Mouse (Mus musculus): Measurements from ENCODE around the gene 1700025G04Rik.

1700025G04Rik gene

DNA sequence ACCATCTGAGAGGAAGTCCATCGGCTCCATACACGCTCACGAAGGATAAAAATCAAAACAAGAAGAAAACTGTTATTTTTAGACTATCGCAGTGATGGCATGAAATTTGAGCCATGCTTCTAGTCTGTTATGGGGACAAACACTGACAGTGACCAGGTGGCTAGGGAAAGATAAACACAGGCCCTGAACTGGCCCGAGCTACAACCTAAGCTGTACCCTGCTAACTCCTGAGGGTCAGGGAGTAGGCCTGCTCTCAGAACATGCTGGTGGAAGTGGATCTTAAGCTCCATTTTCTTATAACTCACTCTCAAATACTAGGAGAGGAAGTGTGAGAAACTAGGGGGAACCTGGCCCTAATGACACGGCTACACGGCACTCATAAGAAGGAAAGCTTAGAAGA, 126.7 kb downstream of the 1700025G04Rik start:
- DNase-seq (ENCODE audit: low spot score in 2 of 2) = no peak

DNA sequence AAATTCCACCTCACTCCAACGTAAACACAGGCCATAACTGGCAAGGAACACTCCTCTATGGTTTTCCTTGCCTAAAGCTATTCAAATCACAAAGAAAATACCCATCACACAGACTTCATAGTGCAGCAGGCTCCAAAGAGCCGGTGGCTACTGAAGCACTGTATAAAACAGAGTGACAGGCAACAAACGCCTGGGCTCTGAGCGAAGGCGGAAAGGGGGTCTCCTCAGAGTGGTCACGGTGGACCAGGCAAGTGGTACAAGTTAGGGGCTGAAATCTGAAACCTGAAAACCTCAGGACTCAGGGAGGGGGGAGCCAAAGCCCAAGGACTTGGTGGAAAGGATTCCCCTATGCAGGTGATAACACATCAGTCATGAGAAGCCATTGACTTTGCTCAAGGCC, 127.8 kb downstream of the 1700025G04Rik start:
- DNase-seq (ENCODE audit: low spot score in 2 of 2) = no peak

DNA sequence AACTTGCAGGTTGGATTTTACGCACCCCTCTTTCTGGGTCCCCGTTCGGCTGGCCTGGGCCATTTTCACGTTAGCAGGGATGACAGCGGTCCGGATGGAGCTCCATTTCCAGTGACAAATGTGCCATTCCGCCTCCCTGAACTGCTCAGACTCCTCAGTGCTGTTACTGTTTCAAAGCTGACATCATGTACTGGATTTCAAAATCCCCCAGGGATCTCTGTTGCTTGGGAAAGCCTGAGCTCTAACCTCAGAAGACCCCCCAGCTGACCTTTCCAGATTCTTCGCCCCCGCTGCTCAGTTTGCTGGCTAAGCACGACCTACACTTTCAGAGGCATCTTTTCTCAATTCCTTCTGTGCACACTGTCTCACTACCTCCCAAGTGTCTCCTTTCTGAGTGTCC, 128.7 kb downstream of the 1700025G04Rik start:
- DNase-seq (ENCODE audit: low spot score in 2 of 2) = no peak

DNA sequence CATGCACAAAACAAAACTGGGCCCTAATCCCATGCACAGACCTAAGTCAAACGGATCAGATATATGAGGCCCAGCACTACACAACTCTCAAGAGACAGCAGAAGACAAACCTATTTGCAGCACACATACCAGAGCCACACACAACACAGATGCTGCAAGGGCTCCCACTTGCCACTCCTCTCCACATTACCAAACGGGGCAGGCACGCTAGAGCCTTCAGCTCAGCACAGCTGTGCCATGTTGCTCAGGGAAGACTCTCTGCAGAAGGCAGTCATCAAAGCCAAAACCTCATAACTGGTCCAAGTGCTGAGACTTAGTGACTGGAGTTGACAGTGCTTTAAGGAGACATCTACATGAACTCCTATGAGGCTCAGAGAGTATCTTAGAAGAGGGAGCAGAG, 130.9 kb downstream of the 1700025G04Rik start:
- DNase-seq (ENCODE audit: low spot score in 2 of 2) = no peak

DNA sequence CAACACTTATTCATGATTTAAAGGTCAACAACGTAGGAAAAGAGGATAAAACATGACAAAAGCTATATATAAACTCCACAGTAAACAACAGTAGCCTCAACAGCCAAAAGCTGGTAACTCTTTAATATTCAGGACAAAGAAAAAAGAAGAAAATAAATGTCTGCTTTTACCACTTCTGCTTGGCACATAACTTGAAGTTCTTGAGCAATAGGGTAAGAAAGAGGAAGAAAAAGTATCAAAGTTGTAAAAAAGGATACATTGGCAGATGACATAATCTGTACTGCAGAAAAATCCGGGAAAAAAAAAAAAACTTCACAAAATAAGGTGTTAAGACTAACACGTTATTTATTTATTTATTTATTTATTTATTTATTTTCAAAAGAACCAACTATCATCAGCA, 131.5 kb downstream of the 1700025G04Rik start:
- DNase-seq (ENCODE audit: low spot score in 2 of 2) = no peak

DNA sequence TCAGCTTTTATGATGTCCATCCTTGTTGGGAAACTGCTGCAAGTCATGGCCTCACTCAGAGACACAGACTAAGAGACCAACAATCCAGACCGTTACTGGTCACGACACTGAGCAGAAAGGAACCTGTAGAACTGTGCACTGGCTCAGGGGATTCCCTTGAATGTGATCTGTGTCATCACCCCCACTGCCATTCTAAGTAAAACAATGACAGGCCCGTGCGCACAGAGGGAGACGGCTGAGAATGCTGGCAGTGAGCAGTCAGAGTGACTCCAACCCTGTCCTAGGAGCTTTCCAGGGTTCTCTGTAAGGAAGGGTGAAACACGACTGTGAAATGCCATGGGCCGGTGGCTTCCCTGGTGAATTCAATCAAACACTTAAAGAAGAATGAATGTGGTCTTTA, 132.3 kb downstream of the 1700025G04Rik start:
- DNase-seq (ENCODE audit: low spot score in 2 of 2) = no peak

DNA sequence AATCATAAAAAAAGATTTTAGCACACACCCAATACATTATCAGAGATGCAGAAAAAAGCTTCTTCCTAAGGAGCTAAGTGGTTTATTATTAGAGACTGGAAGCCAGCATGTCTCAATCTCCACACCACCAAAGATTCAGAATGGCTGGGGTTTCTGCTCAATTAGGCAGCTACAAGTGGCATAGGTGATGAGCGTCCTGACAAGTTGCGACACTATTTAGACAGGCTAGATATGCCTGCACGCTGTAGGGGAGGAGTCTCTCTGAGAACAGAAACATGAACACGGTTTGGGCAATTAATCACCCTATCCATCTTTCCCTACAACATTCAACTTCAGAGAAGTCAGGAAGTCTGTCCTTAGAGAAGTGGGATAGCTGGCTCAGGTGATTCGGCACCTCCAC, 134.1 kb downstream of the 1700025G04Rik start:
- DNase-seq (ENCODE audit: low spot score in 2 of 2) = no peak

DNA sequence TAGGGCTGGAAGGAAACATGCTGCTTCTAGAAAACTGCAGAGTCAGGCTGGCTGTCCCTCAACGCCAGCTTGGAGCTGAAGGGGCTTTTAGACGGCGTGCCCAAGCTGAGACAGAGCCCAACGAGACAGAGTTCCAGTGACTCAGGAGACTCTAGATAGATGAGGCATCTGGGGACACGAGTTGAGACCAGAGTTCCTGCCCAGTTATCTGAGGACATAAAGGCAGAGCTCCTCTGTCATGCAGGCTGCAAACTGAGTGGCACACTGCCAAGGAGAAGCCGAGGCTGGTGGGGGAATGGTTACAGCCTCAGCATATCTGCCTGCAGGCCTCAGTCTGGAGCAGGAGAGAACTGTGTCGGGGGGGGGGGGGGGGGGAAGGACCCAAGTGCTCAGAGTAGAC, 136.4 kb downstream of the 1700025G04Rik start:
- peak; percentile 37 to 49 for DNase-seq (ENCODE audit: low spot score in 2 of 2)

DNA sequence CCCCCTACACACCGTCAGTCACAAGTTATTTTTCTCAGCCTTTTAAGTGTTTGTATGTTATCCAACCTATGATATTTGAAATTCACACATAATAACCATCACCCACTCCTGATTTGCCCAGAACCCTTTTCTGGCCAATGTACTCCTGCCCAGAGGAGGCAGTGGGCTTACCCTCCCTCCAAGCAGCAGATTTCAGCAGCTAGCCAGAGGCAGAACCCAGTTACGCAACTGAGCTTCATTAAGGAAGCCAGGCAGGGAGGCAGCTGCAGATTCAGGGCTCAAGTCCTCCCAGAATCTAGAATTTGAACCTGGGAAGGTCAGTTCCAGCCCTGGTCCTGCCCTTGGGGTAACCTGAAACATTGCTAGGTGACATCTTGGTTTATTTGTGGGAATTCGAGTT, 141.9 kb downstream of the 1700025G04Rik start:
- DNase-seq (ENCODE audit: low spot score in 2 of 2) = no peak

DNA sequence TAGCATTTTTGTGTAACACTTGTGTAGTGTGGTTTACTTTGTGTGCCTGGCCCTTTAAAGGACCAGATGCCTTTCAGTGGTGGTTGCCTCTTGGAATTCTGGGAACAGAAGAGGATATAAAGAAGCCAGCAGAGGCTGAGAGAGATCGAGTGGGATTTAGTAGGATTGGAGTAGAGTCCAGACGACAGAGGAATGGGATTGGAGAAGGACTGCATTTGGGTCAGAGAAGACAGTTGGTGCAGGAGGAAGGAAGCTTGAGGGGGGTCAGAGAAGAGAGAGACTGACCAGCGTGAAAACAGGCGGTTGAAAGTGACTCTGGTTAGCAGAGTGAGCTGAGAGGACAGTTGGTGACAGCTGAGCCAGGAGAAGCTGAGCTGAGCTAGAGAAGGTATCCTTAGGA, 142.4 kb downstream of the 1700025G04Rik start:
- DNase-seq (ENCODE audit: low spot score in 2 of 2) = no peak

DNA sequence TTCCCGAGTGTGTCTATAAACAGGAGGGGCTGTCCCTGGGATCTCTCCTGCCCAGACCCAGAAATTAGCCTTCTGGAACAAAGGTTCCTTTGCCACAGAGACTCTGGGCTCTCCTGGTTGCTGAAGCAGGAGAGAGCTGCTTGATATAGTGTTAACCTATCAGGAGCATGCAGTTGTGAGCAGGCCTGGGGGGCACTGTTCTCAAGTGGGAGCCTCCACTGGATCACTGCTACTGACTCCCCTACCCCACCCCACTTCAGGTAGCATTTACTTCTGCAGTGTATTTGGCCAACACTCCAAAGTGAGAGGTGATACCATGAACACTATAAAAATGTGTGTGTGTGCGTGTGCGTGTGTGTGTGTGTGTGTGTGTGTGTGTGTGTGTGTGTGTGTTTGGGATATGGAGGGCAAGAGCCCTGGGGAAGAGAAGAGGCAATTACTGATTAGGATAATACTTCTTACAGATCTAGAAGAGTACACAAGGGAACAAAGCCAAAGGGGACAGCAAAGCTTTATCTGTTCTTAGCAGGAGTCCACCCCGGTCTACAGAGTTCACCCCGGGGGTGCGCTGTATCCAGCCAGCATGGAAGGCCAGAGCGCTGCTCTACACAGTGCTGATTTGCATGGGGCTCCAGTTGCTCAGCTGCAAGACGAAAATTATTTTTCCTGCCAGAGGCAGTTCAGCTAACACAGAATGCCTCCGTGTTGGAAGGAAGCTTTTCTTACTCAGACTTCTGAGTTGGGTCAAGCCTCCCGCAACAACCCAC, 145.3 kb downstream of the 1700025G04Rik start:
- DNase-seq (ENCODE audit: low spot score in 2 of 2) = no peak

DNA sequence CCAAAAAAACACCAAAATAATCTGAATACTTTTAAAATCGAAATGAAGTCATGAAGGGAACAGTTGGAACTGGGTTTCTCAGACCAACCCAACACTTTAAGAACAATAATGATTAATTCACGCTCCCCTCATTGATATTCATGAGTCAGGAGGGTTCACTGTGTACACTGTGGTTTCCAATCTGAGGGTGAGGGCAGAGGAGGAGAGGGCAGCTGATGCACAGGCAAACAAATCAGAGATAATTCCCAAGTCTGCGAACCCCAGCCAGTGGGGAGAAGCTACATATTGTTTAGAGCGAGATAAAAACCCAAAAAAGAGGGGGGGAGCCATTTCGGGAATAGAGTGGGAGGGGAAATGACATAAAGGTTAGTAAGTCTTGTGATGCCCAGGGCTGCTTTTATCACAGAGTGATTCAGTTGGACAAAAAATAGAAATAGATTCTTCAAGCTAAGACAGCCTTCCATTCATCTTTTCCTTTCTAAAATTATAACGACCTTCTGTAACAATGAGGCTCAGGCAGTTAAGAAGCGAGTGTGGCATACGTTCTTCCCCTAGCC, 146.2 kb downstream of the 1700025G04Rik start:
- no peak for DNase-seq (ENCODE audit: low spot score in 2 of 2)

DNA sequence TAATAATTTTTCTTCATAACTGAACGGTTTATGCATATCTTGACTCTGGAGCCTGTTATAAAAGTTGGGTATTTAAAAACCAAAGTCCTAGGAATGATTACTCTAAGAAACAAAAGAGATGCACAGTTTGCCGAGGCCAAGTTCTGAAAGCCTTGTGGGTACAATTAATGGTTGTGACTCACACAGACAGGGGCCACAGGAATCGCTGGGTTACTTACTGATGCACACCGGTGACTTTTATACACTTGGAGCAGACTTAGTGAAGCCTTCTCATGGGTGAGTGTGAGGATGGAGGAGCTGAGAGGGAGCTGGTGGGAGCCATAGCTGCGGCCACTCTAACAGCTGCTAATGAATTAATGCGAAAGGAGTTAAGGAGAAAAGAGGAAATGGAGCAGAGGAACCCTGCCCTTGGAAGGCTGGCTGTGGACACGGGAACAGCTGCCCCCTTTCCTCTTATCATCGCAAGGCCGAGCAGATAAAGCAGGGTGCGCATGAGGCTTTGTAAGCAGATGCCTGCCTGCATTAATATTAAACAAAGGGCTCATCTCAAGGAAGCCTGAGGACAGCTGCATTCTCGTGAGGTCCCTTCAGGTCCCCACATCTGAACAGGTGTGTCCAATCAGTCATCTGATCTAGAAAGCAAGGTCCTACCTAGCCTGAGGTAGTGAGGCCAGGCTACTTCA, 146.8 kb downstream of the 1700025G04Rik start:
- DNase-seq (ENCODE audit: low spot score in 2 of 2) = no peak

DNA sequence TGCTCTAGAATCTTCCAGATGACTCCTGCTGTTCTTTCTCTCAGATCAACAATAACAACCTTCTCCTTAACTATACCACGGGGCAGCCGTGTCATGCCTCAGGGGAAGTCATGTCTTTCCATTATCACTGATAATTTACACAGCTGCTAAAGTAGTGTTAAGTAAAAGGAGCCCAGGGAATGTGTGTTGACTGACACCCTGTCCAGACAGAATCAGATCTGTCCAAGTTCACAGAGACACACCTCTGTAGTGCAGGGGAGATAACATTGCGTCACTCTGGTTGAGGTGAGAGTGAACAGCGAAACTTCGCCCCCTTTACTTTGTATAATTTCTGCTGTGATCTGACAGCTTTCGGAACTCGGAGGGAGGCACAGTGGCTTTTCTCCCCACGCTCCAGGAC, 149.9 kb downstream of the 1700025G04Rik start:
- no peak for DNase-seq (ENCODE audit: low spot score in 2 of 2)

DNA sequence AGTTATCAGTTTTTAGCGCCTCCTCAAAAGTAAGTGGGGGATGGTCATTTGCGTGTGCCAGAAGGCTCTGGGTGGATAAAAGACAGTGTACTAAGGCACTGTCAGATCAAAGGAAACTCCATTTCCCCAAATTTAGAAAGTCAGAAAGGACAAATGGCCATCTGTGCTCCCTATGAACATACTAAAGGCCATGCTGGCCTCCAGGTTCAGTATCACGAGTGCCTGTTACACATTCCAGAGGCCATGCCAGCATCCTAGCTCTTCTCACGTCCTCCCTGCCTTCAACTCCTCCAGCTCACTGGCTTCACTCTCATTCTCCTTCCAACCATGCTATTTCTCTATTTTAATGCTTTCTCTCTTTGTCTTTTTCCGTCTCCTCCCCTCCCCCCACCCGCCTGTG, 150.4 kb downstream of the 1700025G04Rik start:
- DNase-seq (ENCODE audit: low spot score in 2 of 2) = no peak

DNA sequence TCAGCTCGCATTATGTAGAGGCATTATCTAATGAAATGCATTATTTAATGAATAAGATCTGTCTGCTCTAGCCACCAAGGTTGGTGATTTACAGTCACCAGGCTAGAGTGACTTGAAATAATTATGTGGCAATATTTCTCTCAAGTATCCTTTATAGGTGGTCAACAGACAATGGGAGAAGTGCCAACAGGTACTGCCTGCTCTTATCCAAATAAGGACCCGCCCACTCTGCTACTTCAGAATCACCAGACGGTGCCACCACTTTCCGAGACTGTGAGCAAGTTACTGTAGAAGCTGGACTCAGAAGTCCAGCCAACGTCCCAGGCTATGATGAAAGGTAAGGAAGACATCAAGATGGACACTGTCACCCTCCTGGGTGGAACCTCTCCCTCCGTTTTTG, 156.3 kb downstream of the 1700025G04Rik start:
- no peak for DNase-seq (ENCODE audit: low spot score in 2 of 2)

DNA sequence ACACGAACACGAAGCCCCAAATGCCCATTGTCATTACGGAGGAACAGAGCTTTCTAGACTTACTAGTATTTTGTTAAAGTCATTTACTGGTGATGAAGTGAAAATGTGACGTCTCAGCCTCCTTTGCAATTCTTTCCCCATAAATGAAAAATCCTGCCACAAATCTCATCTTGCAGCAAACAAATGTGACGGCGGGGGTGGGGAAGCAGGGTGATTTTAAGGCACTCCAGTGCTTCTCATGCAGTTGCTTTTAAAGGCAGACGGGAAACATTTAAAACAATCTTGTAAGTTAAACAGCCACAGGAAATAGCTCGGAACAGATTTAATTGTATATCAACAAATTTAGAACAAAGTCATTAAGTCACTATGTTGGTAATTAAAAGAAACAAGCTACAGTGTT, 163.1 kb downstream of the 1700025G04Rik start:
- no peak for DNase-seq (ENCODE audit: low spot score in 2 of 2)

DNA sequence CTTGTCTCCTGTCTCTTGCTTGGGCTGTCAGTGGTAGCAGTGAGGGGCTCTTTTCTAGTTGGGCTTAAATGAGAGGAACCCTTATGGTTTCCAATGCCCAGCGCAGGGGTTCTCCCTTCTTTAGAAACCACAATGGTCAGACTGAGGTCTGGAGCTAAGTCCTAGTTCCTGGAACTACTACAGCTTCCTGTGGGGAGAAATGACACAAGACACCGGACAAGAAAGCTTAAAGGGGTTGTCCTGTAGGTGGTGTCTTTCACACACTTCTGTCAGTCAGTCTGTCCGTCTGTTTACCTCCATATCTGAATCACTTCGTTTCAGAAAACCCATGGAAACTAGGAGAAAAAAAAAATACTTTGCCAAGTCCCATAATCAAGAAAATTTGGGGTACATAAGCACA, 163.8 kb downstream of the 1700025G04Rik start:
- no peak for DNase-seq (ENCODE audit: low spot score in 2 of 2)

DNA sequence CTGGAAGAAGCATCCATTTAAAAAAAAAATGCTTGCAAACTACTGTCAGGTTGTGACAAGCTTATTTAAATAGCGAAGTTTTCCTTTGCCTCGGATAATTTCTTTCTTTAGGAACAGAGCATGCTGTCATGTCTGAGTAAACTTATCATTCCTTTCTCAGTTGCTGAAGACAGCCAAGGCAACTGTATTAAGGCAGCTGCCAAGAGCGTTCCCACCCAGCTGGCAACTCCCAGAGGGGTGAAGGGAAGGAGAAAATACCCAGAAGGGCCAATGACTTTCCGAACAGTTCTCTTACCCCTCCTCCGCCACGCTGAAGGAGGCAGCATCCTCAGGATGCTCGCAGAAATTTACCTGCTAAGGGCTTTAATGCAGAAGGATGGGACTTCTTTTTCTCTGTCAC, 164.2 kb downstream of the 1700025G04Rik start:
- no peak for DNase-seq (ENCODE audit: low spot score in 2 of 2)

DNA sequence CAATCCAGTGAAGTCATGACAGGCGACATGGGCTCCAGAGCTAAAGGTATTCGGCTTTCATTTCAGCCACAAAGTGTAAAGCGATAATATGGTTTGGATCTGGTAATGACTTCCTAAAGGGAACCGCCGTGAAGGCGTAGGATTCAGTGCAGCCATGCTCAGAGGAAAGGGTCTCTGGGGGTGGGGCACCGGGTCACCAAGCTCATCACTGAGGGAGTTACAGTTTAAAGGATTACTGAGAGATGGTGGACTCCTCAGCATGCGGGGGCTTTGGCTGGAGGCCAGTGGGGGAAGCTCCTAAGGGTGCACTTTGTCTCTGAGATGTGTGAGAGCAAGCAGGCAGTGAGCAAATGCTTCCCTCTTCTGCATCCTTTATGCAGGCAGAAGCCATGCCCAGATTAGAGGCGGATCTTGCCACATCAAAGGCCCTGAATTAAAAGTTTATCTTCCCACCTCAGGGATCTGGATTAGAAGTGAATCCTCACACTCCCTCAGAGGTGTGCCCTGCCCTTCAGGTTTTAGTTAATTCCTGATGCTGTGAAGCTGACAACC, 171.0 kb downstream of the 1700025G04Rik start:
- no peak for DNase-seq (ENCODE audit: low spot score in 2 of 2)

DNA sequence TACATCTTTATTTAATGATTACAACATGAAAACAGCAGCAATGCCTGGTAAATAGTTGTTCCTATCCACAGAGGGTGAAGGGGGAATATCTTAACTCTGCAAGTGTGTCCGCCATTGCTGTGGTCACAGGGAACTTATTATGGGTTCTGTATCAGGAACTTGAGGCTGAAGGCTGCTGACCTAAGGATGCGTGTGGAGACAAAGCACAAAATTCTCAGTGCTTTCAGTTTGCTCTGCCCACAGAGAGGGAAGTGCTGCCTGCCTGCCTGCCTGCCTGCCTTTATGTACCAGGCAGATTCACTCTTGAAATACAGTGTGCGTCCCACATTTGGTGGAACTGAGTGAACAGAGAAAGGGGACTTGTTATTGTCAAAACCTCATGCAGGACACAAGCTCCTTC, 172.2 kb downstream of the 1700025G04Rik start:
- no peak for DNase-seq (ENCODE audit: low spot score in 2 of 2)

DNA sequence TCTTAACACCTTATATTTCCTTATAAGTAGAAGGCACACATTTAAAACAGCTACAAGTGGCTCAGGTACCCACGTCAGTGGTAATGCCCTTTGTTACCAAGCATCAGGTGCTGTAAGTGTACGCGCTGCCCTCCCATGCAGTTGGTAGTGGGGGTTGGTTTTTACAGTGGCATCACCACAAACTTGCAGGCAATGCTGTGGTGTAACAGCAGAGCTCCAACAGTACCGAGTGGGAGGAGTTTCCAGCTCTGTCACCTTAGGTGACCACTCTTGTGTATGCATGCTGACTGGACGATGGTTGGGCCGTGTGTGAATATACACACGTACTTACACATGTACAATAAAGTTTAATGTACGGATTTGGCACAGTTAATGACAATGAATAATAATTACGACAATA, 175.4 kb downstream of the 1700025G04Rik start:
- DNase-seq (ENCODE audit: low spot score in 2 of 2) = no peak

DNA sequence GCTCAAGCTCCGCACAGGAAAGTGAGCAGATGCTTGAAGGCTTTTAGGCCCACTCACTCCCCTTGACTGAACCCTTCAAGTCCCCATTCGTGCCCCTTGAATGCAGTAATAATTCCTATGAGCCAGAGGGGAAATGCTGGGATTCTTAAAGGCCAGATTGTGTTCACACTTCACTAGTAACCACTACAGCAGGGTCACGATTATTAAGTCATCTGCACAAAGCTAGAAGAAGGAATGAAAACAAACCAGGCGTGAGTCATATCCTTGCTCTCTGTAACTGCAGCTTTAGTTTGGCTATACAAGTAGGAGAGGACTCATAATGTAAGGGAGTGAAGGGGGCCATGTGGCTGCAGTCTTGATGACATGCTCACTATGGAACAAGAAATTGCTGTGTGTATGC, 182.9 kb downstream of the 1700025G04Rik start:
- no peak for DNase-seq (ENCODE audit: low spot score in 2 of 2)

All from right cerebral cortex, postnatal 36 days (tissue).